In genomic region chrX:103374250-103374649, GRCm38 (mm10) we compare ENCODE assay signal across 12 mouse cellular contexts. TPM values are rescaled to one million over a fixed set of nuclear protein-coding genes. Genes with fewer than 3 reads are reported as not detected.
DNase-seq lines count a peak whose midpoint lies in the region; ATAC-seq and TF ChIP-seq lines count a peak whose summit lies in the region.
"Had no signal": no experiment of that assay in that cellular context is flagged by ENCODE, and none has a peak within 500 bp of the region (broad histone marks: within the 10 kb centered on the region; RNA-seq: fewer than 3 reads in every experiment).

No protein-coding gene starts in this region.

- no peaks in the 10 kb centered on the region for H3K36me3 ChIP-seq in heart, postnatal 0 days (replicated peaks; ENCODE audit: control insufficient read depth, insufficient read depth, low read length)
- H3K36me3 ChIP-seq in heart, embryonic 12.5 days, result no peaks in the 10 kb centered on the region
- H3K36me3 ChIP-seq in midbrain, embryonic 14.5 days (ENCODE audit: control insufficient read depth, insufficient read depth, low read length), result no peaks in the 10 kb centered on the region
- peaks cover 10% of the 10 kb centered on the region; the same call in 1 of the 2 replicates for H3K36me3 ChIP-seq in midbrain, embryonic 10.5 days

- no peak for TF ChIP-seq EP300 in heart, postnatal 0 days (IDR thresholded peaks at IDR 0.05; ENCODE audit: low read depth)

- H3K27ac ChIP-seq in heart, postnatal 0 days (ENCODE audit: low read depth), result no peak overlapping the region
- no peak overlapping the region for H3K27ac ChIP-seq in heart, embryonic 12.5 days (ENCODE audit: poor library complexity, severe bottlenecking)
- H3K27ac ChIP-seq in midbrain, embryonic 14.5 days (replicated peaks; ENCODE audit: low read depth, low read length), result no peak overlapping the region
- H3K27ac ChIP-seq in midbrain, embryonic 10.5 days (replicated peaks), result no peak overlapping the region

- no peaks in the 10 kb centered on the region for H3K4me1 ChIP-seq in heart, postnatal 0 days (ENCODE audit: control insufficient read depth, insufficient read depth)
- no peaks in the 10 kb centered on the region for H3K4me1 ChIP-seq in heart, embryonic 12.5 days (replicated peaks)
- no peaks in the 10 kb centered on the region for H3K4me1 ChIP-seq in midbrain, embryonic 14.5 days (ENCODE audit: control insufficient read depth, insufficient read depth, low read length)
- no peaks in the 10 kb centered on the region for H3K4me1 ChIP-seq in midbrain, embryonic 10.5 days

- no peak overlapping the region for H3K9ac ChIP-seq in heart, postnatal 0 days (replicated peaks; ENCODE audit: low read depth, low read length)
- H3K9ac ChIP-seq in heart, embryonic 12.5 days, result no peak overlapping the region
- no peak overlapping the region for H3K9ac ChIP-seq in midbrain, embryonic 14.5 days (replicated peaks; ENCODE audit: low read length)

- H3K4me2 ChIP-seq in heart, postnatal 0 days (ENCODE audit: low read depth, low read length), result no peak overlapping the region
- H3K4me2 ChIP-seq in heart, embryonic 12.5 days, result no peak overlapping the region
- no peak overlapping the region for H3K4me2 ChIP-seq in midbrain, embryonic 14.5 days (ENCODE audit: low read length)

- H3K4me3 ChIP-seq in heart, postnatal 0 days (ENCODE audit: low read depth, low read length), result no peak overlapping the region
- no peak overlapping the region for H3K4me3 ChIP-seq in heart, embryonic 12.5 days
- no peak overlapping the region for H3K4me3 ChIP-seq in midbrain, embryonic 14.5 days (replicated peaks; ENCODE audit: low read depth, low read length)
- H3K4me3 ChIP-seq in midbrain, embryonic 10.5 days, result no peak overlapping the region

- peaks cover 7% of the 10 kb centered on the region; the same call in 1 of the 2 replicates for H3K27me3 ChIP-seq in heart, postnatal 0 days (ENCODE audit: control insufficient read depth, insufficient read depth, low read length)
- H3K27me3 ChIP-seq in heart, embryonic 12.5 days (replicated peaks), result peaks cover 11% of the 10 kb centered on the region; the same call in 1 of the 2 replicates
- H3K27me3 ChIP-seq in midbrain, embryonic 14.5 days (ENCODE audit: control insufficient read depth, insufficient read depth, low read length), result peaks cover 10% of the 10 kb centered on the region; the same call in 1 of the 2 replicates
- peaks cover 99% of the 10 kb centered on the region for H3K27me3 ChIP-seq in midbrain, embryonic 10.5 days (ENCODE audit: low read depth, poor library complexity, severe bottlenecking)

- peak; percentile 47 for TF ChIP-seq CTCF in heart, postnatal 0 days (IDR thresholded peaks at IDR 0.05; ENCODE audit: low read depth)

- no peaks in the 10 kb centered on the region for H3K9me3 ChIP-seq in heart, postnatal 0 days (replicated peaks; ENCODE audit: control insufficient read depth, low read length)
- H3K9me3 ChIP-seq in heart, embryonic 12.5 days (replicated peaks), result no peaks in the 10 kb centered on the region
- H3K9me3 ChIP-seq in midbrain, embryonic 14.5 days (ENCODE audit: control insufficient read depth, low read length), result no peaks in the 10 kb centered on the region
- no peaks in the 10 kb centered on the region for H3K9me3 ChIP-seq in midbrain, embryonic 10.5 days (replicated peaks)

- no peak for ATAC-seq in heart, postnatal 0 days (ENCODE audit: insufficient read depth, low read depth)
- ATAC-seq in heart, embryonic 12.5 days (ENCODE audit: insufficient number of reproducible peaks, low FRiP score), result no peak
- ATAC-seq in midbrain, embryonic 14.5 days (ENCODE audit: low FRiP score, low TSS enrichment), result no peak

- DNase-seq in heart, postnatal 0 days (ENCODE audit: low spot score), result no peak
- peak; percentile 44 for DNase-seq in midbrain, embryonic 14.5 days
- no peak for DNase-seq in midbrain, embryonic 10.5 days (ENCODE audit: low spot score)
- peak; percentile 34 for DNase-seq in adipocyte (ENCODE audit: low spot score)
- DNase-seq in retina, embryonic 14.5 days (ENCODE audit: low spot score), result peak; percentile 33
- no peak for DNase-seq in thymus, postnatal 0 days (ENCODE audit: low spot score)
- DNase-seq in layer of hippocampus, adult 9-11 months, result no peak

- WGBS in heart, postnatal 0 days, result 50% methylated on average over 5 of the region's 5 CpGs
- 56% methylated on average over 5 of the region's 5 CpGs for WGBS in heart, embryonic 12.5 days
- WGBS in midbrain, embryonic 14.5 days, result 59% methylated on average over 5 of the region's 5 CpGs
- WGBS in midbrain, embryonic 10.5 days, result 64% methylated on average over 5 of the region's 5 CpGs

RNA-seq across cellular contexts. Expression of gene Chic1, which starts 18.0 kb away (rescaled TPM):
- total RNA-seq in heart, postnatal 0 days (2014; rRNA removed; ENCODE audit: low replicate concordance), result 0.65 and 1.7 TPM in 2 replicates
- polyA plus RNA-seq in heart, postnatal 0 days (2015; fragmentation: Nextera tagmentation; extraction: Ambion mirVana), result 0.90 and 0.91 TPM in 2 replicates
- polyA plus RNA-seq in heart, embryonic 12.5 days (2016; fragmentation: Nextera tagmentation; extraction: Ambion mirVana), result 3.7 and 3.9 TPM in 2 replicates
- 7.9 and 8.4 TPM in 2 replicates for polyA plus RNA-seq in midbrain, embryonic 14.5 days (2014; fragmentation: Nextera tagmentation; extraction: Ambion mirVana)
- polyA plus RNA-seq in midbrain, embryonic 10.5 days (2016; fragmentation: Nextera tagmentation; extraction: Ambion mirVana), result 4.5 and 5.9 TPM in 2 replicates
- polyA plus RNA-seq in thymus, postnatal 0 days (2015; fragmentation: Nextera tagmentation; extraction: Ambion mirVana), result 0.28 and 0.48 TPM in 2 replicates

RNA-seq across cellular contexts. Expression of gene Tsx, which starts 40.0 kb away (rescaled TPM):
- total RNA-seq in heart, postnatal 0 days (2014; rRNA removed; ENCODE audit: low replicate concordance), result not detected in 2 replicates
- polyA plus RNA-seq in heart, postnatal 0 days (2015; fragmentation: Nextera tagmentation; extraction: Ambion mirVana), result 0.15 TPM in 1 of 2 replicates, not detected in the other
- polyA plus RNA-seq in heart, embryonic 12.5 days (2016; fragmentation: Nextera tagmentation; extraction: Ambion mirVana), result 0.24 TPM in 1 of 2 replicates, not detected in the other
- 0.37 and 0.47 TPM in 2 replicates for polyA plus RNA-seq in midbrain, embryonic 14.5 days (2014; fragmentation: Nextera tagmentation; extraction: Ambion mirVana)
- 0.34 and 0.35 TPM in 2 replicates for polyA plus RNA-seq in midbrain, embryonic 10.5 days (2016; fragmentation: Nextera tagmentation; extraction: Ambion mirVana)
- 0.23 and 0.42 TPM in 2 replicates for polyA plus RNA-seq in thymus, postnatal 0 days (2015; fragmentation: Nextera tagmentation; extraction: Ambion mirVana)
- total RNA-seq: neutrophil, adult 5-6 weeks had no signal

RNA-seq across cellular contexts. Expression of gene Gm26992, which starts 47.6 kb away (rescaled TPM):
- total RNA-seq in heart, postnatal 0 days (2014; rRNA removed; ENCODE audit: low replicate concordance), result not detected in 2 replicates
- polyA plus RNA-seq in heart, postnatal 0 days (2015; fragmentation: Nextera tagmentation; extraction: Ambion mirVana), result not detected in 2 replicates
- not detected in 2 replicates for polyA plus RNA-seq in heart, embryonic 12.5 days (2016; fragmentation: Nextera tagmentation; extraction: Ambion mirVana)
- not detected in 2 replicates for polyA plus RNA-seq in midbrain, embryonic 14.5 days (2014; fragmentation: Nextera tagmentation; extraction: Ambion mirVana)
- polyA plus RNA-seq in midbrain, embryonic 10.5 days (2016; fragmentation: Nextera tagmentation; extraction: Ambion mirVana), result not detected in 2 replicates
- not detected in 2 replicates for polyA plus RNA-seq in thymus, postnatal 0 days (2015; fragmentation: Nextera tagmentation; extraction: Ambion mirVana)
- total RNA-seq: adrenal gland, adult 18-20 months; neutrophil, adult 5-6 weeks had no signal
- polyA plus RNA-seq: frontal cortex, adult 2 months; lung, embryonic 16.5 days had no signal

RNA-seq across cellular contexts. Expression of gene Cdx4, which starts 53.1 kb away (rescaled TPM):
- not detected in 2 replicates for total RNA-seq in heart, postnatal 0 days (2014; rRNA removed; ENCODE audit: low replicate concordance)
- not detected in 2 replicates for polyA plus RNA-seq in heart, postnatal 0 days (2015; fragmentation: Nextera tagmentation; extraction: Ambion mirVana)
- polyA plus RNA-seq in heart, embryonic 12.5 days (2016; fragmentation: Nextera tagmentation; extraction: Ambion mirVana), result not detected in 2 replicates
- polyA plus RNA-seq in midbrain, embryonic 14.5 days (2014; fragmentation: Nextera tagmentation; extraction: Ambion mirVana), result not detected in 2 replicates
- polyA plus RNA-seq in midbrain, embryonic 10.5 days (2016; fragmentation: Nextera tagmentation; extraction: Ambion mirVana), result not detected in 2 replicates
- 0.14 TPM in 1 of 2 replicates, not detected in the other for polyA plus RNA-seq in thymus, postnatal 0 days (2015; fragmentation: Nextera tagmentation; extraction: Ambion mirVana)
- total RNA-seq: adrenal gland, adult 18-20 months; neutrophil, adult 5-6 weeks had no signal
- polyA plus RNA-seq: frontal cortex, adult 2 months; lung, embryonic 16.5 days had no signal

Comparison
In these comparisons a context has a peak if more than half of its experiments do, and no peak if none do; other contexts are left out.
1. DNase-seq: peak in midbrain, embryonic 14.5 days (single experiment), adipocyte (single experiment) and retina, embryonic 14.5 days (single experiment); none in heart, postnatal 0 days (single experiment), midbrain, embryonic 10.5 days (single experiment), thymus, postnatal 0 days (single experiment) and layer of hippocampus, adult 9-11 months (single experiment).